1 mouse cellular context compared by ENCODE assay signal in the genomic region with DNA sequence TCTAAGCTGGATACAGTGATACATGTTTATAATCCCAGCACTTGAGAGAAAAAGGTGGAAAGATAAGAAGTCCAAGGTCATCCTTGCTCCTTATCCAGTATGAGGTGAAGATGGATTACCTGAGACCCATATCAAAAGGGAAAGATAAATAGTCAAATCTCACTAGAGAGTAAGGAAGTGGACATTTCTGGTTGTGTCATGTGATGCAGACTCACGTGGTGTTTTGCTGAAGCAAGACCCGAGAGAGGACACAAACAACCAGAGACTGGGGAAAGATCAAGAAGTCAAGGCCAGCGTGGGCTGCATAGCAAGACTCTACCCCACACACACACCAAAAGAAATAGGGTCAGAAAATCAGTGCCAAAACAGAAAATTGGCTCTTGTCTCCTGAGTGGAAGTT.
TF ChIP-seq lines count a peak whose summit lies in the region.

No protein-coding gene starts in this region.

TF ChIP-seq in CH12.LX, 34 proteins besides CTCF, POLR2A, EP300 and RAD21 (continued from another document):
- TF ChIP-seq CHD1 (IDR thresholded peaks at IDR 0.05; ENCODE audit: low read depth, low read length) (no peak), ELF1 (IDR thresholded peaks at IDR 0.05; ENCODE audit: low read depth, low read length) (0 out of 2 replicates have a peak, but pooled peaks have one; percentile 37), USF1 (IDR thresholded peaks at IDR 0.05; ENCODE audit: low read depth, low read length) (peak; percentile 54)
